Mouse (Mus musculus) forebrain, embryonic 10.5 days (tissue): ENCODE measurements at regions not wholly inside any gene's neighbourhood (a gene's known extent, or its start where the extent isn't known, plus 50 kb on each side); places are given as distances from the start of the nearest gene placed in this dataset.

Source experiments
- DNase-seq: peaks from one replicate; pipeline ENCODE4 v3.0.0-alpha.2; 2017; ENCODE audit warnings: low spot score; ENCODE audit errors: extremely low spot score
- H3K27ac ChIP-seq: fragments of 300-500 bp; sonication (generic); 2 replicates; pipeline ENCODE4 v1.5.1; 2016; ENCODE audit warnings: mild to moderate bottlenecking
- H3K27me3 ChIP-seq: fragments of 300-500 bp; sonication (generic); 2 replicates; pipeline ENCODE4 v1.6.1; 2016; ENCODE audit warnings: mild to moderate bottlenecking; ENCODE audit not compliant: poor library complexity, severe bottlenecking
- H3K36me3 ChIP-seq: fragments of 300-500 bp; sonication (generic); replicated peaks from 2 replicates; pipeline ENCODE4 v1.6.1; 2016; ENCODE audit warnings: mild to moderate bottlenecking, moderate library complexity
- H3K4me1 ChIP-seq: fragments of 300-500 bp; sonication (generic); 2 replicates; pipeline ENCODE4 v1.6.1; 2016
- H3K4me3 ChIP-seq: fragments of 300-500 bp; sonication (generic); 2 replicates; pipeline ENCODE4 v1.5.1; 2016; ENCODE audit warnings: mild to moderate bottlenecking, moderate library complexity
- H3K9me3 ChIP-seq: fragments of 300-500 bp; sonication (generic); 2 replicates; pipeline ENCODE4 v1.6.1; 2016; ENCODE audit warnings: mild to moderate bottlenecking, moderate library complexity
- WGBS: fragments of 180-500 bp; shearing (Covaris S2); methylation state at CpG from one replicate; pipeline ENCODE4 v1.1.7; 2016; 5-methylcytosine and 5-hydroxymethylcytosine counted together

DNA sequence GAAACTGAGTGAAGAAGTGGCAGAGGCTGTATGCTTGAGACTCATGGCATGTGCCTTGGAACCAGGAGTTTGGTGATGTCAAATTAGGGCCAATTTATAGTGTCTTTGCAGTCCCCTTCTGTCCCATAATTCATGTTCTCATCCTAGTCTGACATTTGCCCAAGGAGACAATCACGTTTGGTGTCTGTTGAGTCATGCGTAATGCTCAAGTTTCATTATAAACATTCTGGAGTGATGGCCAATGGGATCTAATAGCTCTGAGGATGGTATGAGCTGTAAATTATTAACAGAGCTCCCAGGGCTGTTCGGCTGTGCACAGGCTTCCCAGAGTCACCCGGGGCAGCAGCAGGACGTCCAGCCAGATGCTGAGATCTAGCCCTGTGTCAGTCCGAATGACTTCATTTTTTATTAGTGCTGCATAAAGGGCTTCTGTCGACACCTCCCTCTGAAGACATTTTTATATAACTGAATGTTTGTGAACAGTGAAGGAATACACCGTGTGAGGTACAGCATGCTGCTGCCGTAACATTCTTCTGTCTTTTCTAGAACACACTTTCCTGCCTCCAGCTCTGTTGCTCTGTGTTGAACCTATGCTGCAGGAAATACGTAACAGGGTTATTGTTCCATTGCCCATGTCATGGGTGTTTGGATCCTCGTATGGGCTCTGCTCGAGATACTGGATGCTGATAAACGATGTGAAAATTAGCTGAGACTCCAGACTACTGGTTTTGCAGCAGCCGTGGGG is 268.2 kb downstream of the Fam173b start:
- Histone ChIP-seq H3K27ac (no peak overlapping the region), H3K4me3 (no peak overlapping the region), H3K4me1 (no peaks in the 10 kb centered on the region), H3K27me3 (no peaks in the 10 kb centered on the region), H3K9me3 (no peaks in the 10 kb centered on the region), H3K36me3 (no peaks in the 10 kb centered on the region)
- no peak for DNase-seq
- 78% methylated on average over 14 of the region's 14 CpGs for WGBS

DNA sequence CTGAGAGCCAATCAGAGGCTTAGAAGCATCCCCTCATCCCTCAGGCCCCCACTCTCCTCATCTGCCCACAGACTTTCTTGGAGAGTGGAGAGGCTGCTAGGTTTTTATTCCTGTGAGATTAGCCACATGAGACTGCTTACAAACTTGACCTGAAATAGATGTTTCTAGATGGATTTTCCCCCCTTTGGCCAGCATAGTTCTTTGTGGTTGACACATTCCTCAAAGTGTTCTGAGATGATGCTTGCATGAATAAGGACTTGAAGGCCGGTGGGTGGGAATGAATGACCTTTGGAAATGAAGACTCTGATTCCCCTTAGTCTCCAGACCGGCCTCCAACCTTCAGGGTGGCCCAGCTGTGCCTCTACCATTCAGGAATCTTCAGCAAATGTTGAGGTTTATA is 273.8 kb downstream of the Fam173b start:
- Histone ChIP-seq H3K9me3 (no peaks in the 10 kb centered on the region), H3K27ac (no peak overlapping the region), H3K4me1 (no peaks in the 10 kb centered on the region), H3K4me3 (no peak overlapping the region), H3K36me3 (no peaks in the 10 kb centered on the region), H3K27me3 (no peaks in the 10 kb centered on the region)
- WGBS, result 86% methylated on average over 2 of the region's 2 CpGs
- DNase-seq, result no peak

- Histone ChIP-seq H3K36me3 (no peaks in the 10 kb centered on the region), H3K4me3 (no peak overlapping the region), H3K27me3 (no peaks in the 10 kb centered on the region), H3K9me3 (no peaks in the 10 kb centered on the region), H3K27ac (no peak overlapping the region), H3K4me1 (no peaks in the 10 kb centered on the region)
- DNase-seq, result no peak
- 91% methylated on average over 9 of the region's 9 CpGs for WGBS
These were observed 278.8 kb downstream of the Fam173b start for GRCm38 (mm10) chr15:31880479-31880878.

GRCm38 (mm10) chr15:31882331-31882730 is 280.7 kb downstream of the Fam173b start:
- Histone ChIP-seq H3K27ac (no peak overlapping the region), H3K27me3 (no peaks in the 10 kb centered on the region), H3K4me1 (no peaks in the 10 kb centered on the region), H3K36me3 (no peaks in the 10 kb centered on the region), H3K4me3 (no peak overlapping the region), H3K9me3 (no peaks in the 10 kb centered on the region)
- WGBS, result 79% methylated on average over 5 of the region's 5 CpGs
- no peak for DNase-seq

DNA sequence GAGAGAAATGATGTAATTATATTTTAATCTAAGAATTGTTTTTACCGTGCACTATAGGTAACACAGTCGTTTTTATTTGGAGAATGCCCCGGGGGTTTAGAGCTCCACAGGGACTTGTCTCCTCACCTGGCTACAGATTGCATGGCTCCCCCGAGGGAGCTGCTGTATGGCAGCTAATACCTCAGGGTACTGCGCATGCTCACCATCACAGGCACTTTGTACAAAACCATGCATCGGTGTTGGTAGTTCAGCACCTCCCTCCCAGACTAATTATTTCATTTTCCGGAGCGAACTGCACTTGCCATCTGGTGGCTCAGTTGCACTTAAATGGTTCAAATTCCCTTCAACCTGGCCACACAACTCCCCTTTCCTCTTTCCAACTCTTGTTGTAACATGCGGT is 281.9 kb downstream of the Fam173b start:
- no peaks in the 10 kb centered on the region for H3K4me1 ChIP-seq
- no peaks in the 10 kb centered on the region for H3K9me3 ChIP-seq
- no peaks in the 10 kb centered on the region for H3K36me3 ChIP-seq
- H3K4me3 ChIP-seq, result no peak overlapping the region
- DNase-seq, result no peak
- no peak overlapping the region for H3K27ac ChIP-seq
- H3K27me3 ChIP-seq, result no peaks in the 10 kb centered on the region
- 88% methylated on average over 9 of the region's 9 CpGs for WGBS

DNA sequence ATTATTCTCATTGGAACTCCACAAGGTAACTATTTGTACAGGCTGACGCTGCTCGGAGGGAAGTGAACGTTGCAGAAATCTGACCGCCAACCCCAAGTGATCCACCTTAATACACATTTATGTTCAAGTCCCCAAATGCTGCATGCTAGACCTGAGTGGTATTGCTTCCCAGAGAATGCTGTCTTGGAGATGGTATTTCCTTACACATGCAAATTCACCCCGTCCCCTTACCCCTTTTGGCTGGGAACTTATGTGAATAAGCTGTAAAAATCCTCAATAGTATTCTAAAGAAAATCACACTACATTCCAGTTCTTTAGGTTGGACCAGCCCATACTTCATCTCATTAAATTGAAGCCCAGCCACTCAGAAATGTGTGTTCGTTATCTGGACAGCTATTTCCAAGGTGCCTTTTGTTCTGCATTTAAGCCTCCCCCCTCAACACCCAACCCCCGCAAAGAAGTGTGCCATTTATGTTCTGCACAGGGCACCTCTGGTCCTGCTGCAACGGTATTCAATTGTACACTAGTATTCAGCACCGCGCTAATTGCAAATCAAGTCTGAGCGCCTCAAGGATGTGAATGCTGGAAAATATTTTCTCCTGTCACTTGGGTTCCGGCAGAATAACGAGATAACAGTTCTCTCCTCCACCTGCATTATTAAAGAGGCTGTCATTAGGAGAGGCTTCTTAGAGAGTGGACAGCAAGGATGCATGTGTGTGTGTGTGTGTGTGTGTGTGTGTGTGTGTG is 278.0 kb upstream of the Tas2r119 start:
- no peaks in the 10 kb centered on the region for H3K27me3 ChIP-seq
- WGBS, result 60% methylated on average over 13 of the region's 13 CpGs
- H3K27ac ChIP-seq, result peak overlapping the region; percentile 72
- no peaks in the 10 kb centered on the region for H3K9me3 ChIP-seq
- H3K4me3 ChIP-seq, result no peak overlapping the region
- H3K36me3 ChIP-seq, result no peaks in the 10 kb centered on the region
- peaks cover 28% of the 10 kb centered on the region for H3K4me1 ChIP-seq
- peak; percentile 25 for DNase-seq

DNA sequence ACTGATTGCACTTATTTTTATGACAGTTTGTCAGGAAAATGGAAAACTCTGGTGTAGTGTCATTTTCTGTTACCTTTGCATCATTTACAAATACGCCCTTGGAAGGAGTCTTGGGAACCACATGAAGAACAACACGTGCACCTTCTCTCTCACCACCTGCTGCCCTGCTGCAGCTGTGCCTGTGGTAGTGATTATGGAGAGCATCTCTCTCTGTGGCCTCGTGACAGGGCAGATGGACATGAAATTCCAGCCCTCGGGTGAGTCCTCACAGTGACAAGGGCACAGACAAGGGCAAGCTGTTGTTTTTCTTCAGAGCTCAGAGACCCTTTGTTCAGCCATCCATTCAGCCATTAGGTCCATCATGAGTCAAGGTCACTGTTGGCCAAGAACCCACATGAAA is 276.8 kb upstream of the Tas2r119 start:
- H3K4me1 ChIP-seq, result peaks cover 28% of the 10 kb centered on the region
- DNase-seq, result no peak
- no peaks in the 10 kb centered on the region for H3K27me3 ChIP-seq
- 74% methylated on average over 4 of the region's 4 CpGs for WGBS
- no peaks in the 10 kb centered on the region for H3K9me3 ChIP-seq
- peak overlapping the region; percentile 72; the same call in 1 of the 2 replicates for H3K27ac ChIP-seq
- no peaks in the 10 kb centered on the region for H3K36me3 ChIP-seq
- H3K4me3 ChIP-seq, result no peak overlapping the region

DNA sequence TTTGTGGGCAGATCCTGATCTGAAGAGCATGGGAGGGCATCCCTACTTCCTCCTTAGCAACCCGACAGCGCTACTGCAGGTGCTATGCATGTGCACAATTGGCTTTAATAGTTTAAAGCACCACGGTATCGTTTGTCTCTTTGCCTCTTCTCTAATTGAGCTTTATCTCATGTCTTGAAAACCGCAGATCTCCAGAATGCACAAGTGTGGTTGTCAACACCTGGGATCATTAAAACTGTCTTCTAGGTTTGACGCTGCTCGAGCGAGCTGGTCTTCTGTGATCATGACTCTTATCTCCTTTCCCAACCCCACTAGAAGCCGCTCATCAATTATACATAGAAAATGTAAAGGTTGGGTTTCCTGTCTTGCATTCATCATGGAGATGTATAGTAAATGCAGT is 268.7 kb upstream of the Tas2r119 start:
- H3K9me3 ChIP-seq, result no peaks in the 10 kb centered on the region

DNA sequence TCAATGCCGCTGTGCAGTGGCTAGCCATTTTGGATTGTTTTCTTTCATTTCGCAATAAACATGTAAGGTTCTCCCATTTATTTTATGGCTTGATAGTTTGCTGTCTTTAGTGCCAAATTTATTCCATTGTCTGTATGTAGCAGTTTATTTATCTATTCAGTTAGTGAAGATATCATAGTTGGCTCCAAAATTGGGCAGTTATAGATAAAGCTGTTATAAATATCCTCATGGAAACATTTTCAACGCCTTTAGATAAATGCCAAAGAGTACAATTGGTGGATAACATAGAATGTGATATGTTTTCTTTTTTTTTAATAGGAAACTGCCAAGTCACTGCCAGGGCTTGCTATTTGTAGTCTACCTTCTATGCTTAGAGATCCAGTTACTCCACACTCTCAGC is 265.1 kb upstream of the Tas2r119 start:
- DNase-seq, result no peak
- H3K36me3 ChIP-seq, result no peaks in the 10 kb centered on the region
- WGBS, result 95% methylated on average over 3 of the region's 3 CpGs
- no peak overlapping the region for H3K4me3 ChIP-seq
- no peak overlapping the region for H3K27ac ChIP-seq
- no peaks in the 10 kb centered on the region for H3K4me1 ChIP-seq
- H3K9me3 ChIP-seq, result no peaks in the 10 kb centered on the region
- no peaks in the 10 kb centered on the region for H3K27me3 ChIP-seq

More for the DNA sequence above, 268.7 kb upstream of the Tas2r119 start:
- Histone ChIP-seq H3K36me3 (no peaks in the 10 kb centered on the region), H3K27me3 (no peaks in the 10 kb centered on the region), H3K4me3 (no peak overlapping the region), H3K27ac (no peak overlapping the region), H3K4me1 (no peaks in the 10 kb centered on the region)
- no peak for DNase-seq
- WGBS, result 96% methylated on average over 9 of the region's 9 CpGs

DNA sequence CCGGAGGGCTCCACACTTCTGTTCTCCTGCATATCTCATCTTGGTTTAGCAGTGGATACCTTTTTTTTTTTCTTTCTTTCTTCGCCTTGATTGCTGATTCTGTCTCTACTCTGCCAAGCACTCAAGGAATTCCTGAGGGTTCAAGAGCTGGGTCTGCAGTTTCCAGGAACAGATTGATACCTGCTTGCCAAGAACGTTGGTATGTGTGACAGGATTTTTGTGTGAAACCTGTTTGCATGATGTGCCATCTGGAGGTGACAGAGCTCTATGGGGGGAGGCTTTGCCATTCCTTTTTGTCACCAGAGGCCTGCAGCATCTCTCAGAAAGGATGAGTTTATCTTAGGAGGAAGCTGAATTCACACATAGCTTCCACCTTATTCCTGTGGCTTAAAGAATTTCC is 255.6 kb upstream of the Tas2r119 start:
- Histone ChIP-seq H3K36me3 (no peaks in the 10 kb centered on the region), H3K27ac (no peak overlapping the region), H3K4me1 (no peaks in the 10 kb centered on the region), H3K9me3 (peaks cover 4% of the 10 kb centered on the region; the same call in 1 of the 2 replicates), H3K4me3 (no peak overlapping the region), H3K27me3 (no peaks in the 10 kb centered on the region)
- WGBS, result 82% methylated on average over 3 of the region's 3 CpGs
- DNase-seq, result no peak

- Histone ChIP-seq H3K4me1 (no peaks in the 10 kb centered on the region), H3K9me3 (no peaks in the 10 kb centered on the region), H3K27ac (no peak overlapping the region), H3K27me3 (no peaks in the 10 kb centered on the region), H3K36me3 (no peaks in the 10 kb centered on the region), H3K4me3 (no peak overlapping the region)
- WGBS, result 87% methylated on average over 4 of the region's 4 CpGs
- no peak for DNase-seq
These were observed 216.8 kb upstream of the Tas2r119 start for GRCm38 (mm10) chr15:31960301-31960700.

GRCm38 (mm10) chr15:31961963-31962362 is 215.1 kb upstream of the Tas2r119 start:
- Histone ChIP-seq H3K27me3 (no peaks in the 10 kb centered on the region), H3K9me3 (no peaks in the 10 kb centered on the region), H3K27ac (no peak overlapping the region), H3K36me3 (no peaks in the 10 kb centered on the region), H3K4me3 (no peak overlapping the region), H3K4me1 (no peaks in the 10 kb centered on the region)
- DNase-seq, result no peak
- 80% methylated on average over 2 of the region's 2 CpGs for WGBS

DNA sequence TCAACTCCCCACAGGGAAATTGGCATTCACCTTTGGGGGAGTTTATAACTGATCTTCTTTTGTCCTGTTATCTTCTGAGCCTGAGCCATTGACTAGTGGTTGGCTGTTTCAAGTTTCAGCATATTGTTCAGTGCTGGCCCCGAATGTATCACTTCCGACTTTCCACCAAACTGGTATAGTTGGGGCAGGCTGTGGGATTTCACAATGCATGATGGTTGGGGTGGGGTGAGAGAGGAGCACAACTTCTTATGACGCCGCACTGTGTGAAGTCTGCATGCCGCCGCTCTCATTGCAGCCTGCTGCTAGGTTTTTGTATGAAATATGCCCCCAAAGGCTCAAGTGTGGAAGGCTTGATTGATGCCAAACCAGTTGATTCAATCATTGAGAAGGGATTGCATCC is 212.2 kb upstream of the Tas2r119 start:
- Histone ChIP-seq H3K27ac (no peak overlapping the region), H3K27me3 (no peaks in the 10 kb centered on the region), H3K4me3 (no peak overlapping the region), H3K9me3 (no peaks in the 10 kb centered on the region), H3K4me1 (no peaks in the 10 kb centered on the region), H3K36me3 (no peaks in the 10 kb centered on the region)
- 94% methylated on average over 6 of the region's 6 CpGs for WGBS
- no peak for DNase-seq
